Mouse (Mus musculus) spleen, adult 2 months (tissue): ENCODE data around the gene Zfp575. TPM values are rescaled to one million over a fixed set of nuclear protein-coding genes. Genes with fewer than 3 reads are reported as not detected.

Experiments used
- DNase-seq, 2 experiments: peaks; one replicate each; pipeline versions ENCODE4 v3.0.0 to v3.0.0-alpha.2; 2012 to 2021; ENCODE audit warnings: low spot score in 2 of 2, low read depth in 1 of 2
- H3K27ac ChIP-seq: fragments of 200-500 bp; 2 replicates; pipeline ENCODE4 v1.5.1; 2012; ENCODE audit warnings: low read length, inconsistent platforms; ENCODE audit not compliant: insufficient read depth
- H3K27me3 ChIP-seq: fragments of 200-500 bp; 2 replicates; pipeline ENCODE4 v1.6.1; 2012; ENCODE audit warnings: mild to moderate bottlenecking, moderate library complexity, low read length, inconsistent platforms; ENCODE audit not compliant: control insufficient read depth, insufficient read depth
- H3K36me3 ChIP-seq: fragments of 200-500 bp; 2 replicates; pipeline ENCODE4 v1.6.1; 2012; ENCODE audit warnings: mild to moderate bottlenecking, low read length, inconsistent platforms; ENCODE audit not compliant: control insufficient read depth, insufficient read depth
- H3K4me1 ChIP-seq: fragments of 200-500 bp; 2 replicates; pipeline ENCODE4 v1.6.1; 2011; ENCODE audit warnings: inconsistent platforms; ENCODE audit not compliant: control insufficient read depth, insufficient read depth, insufficient read length
- H3K4me3 ChIP-seq: fragments of 200-500 bp; 2 replicates; pipeline ENCODE4 v1.5.1; 2011; ENCODE audit warnings: mild to moderate bottlenecking, inconsistent platforms; ENCODE audit not compliant: insufficient read depth, insufficient read length; ENCODE audit errors: extremely low read depth
- CTCF ChIP-seq: fragments of 200-500 bp; IDR thresholded peaks from 2 replicates; pipeline ENCODE4 v1.5.1; 2011; ENCODE audit warnings: mild to moderate bottlenecking, inconsistent platforms; ENCODE audit not compliant: insufficient read depth, insufficient read length, insufficient replicate concordance; ENCODE audit errors: extremely low read depth
- POLR2A ChIP-seq: fragments of 200-500 bp; IDR thresholded peaks from 2 replicates; pipeline ENCODE4 v1.6.1; 2011; ENCODE audit warnings: low read depth, low read length, inconsistent platforms
- WGBS: fragments of 180-500 bp; shearing (Covaris S2); methylation state at CpG from one replicate; pipeline ENCODE4 v1.1.7; 2018; 5-methylcytosine and 5-hydroxymethylcytosine counted together
- polyA plus RNA-seq: library from polyadenylated mRNA; depleted of rRNA; stranded (reverse); fragments of >200 nt; gene quantifications from 2 replicates; pipeline ENCODE4 v1.2.3, GENCODE M21; 2012

Gene Zfp575
- polyA plus RNA-seq, 1 experiment, result 0.29 TPM

GRCm38 (mm10) chr7:24577811-24578210 lies 9.6 kb downstream of the Zfp575 start:
- Histone ChIP-seq H3K4me3 (no peak overlapping the region), H3K36me3 (peaks cover 2% of the 10 kb centered on the region; the same call in 1 of the 2 replicates), H3K4me1 (no peaks in the 10 kb centered on the region), H3K27ac (no peak overlapping the region), H3K27me3 (no peaks in the 10 kb centered on the region)
- no peak for DNase-seq
- 92% methylated on average over 10 of the region's 10 CpGs for WGBS
- TF ChIP-seq CTCF (no peak), POLR2A (no peak)

- Histone ChIP-seq H3K27ac (no peak overlapping the region), H3K36me3 (peaks cover 2% of the 10 kb centered on the region; the same call in 1 of the 2 replicates), H3K4me3 (no peak overlapping the region), H3K27me3 (no peaks in the 10 kb centered on the region), H3K4me1 (peaks cover 4% of the 10 kb centered on the region; the same call in 1 of the 2 replicates)
- no peak for DNase-seq
- TF ChIP-seq POLR2A (no peak), CTCF (no peak)
- 80% methylated on average over 12 of the region's 12 CpGs for WGBS
Observed at GRCm38 (mm10) chr7:24574224-24574796, 13.1 kb downstream of the Zfp575 start.

- Histone ChIP-seq H3K27me3 (no peaks in the 10 kb centered on the region), H3K27ac (no peak overlapping the region), H3K4me1 (peaks cover 4% of the 10 kb centered on the region; the same call in 1 of the 2 replicates), H3K4me3 (no peak overlapping the region), H3K36me3 (peaks cover 7% of the 10 kb centered on the region)
- 79% methylated on average over 5 of the region's 5 CpGs for WGBS
- DNase-seq, result no peak
- peak; percentile 16; the same call in 1 of the 2 replicates for TF ChIP-seq CTCF
- no peak for TF ChIP-seq POLR2A
Observed at GRCm38 (mm10) chr7:24572455-24572854, 15.0 kb downstream of the Zfp575 start.

GRCm38 (mm10) chr7:24571071-24571470 lies 16.4 kb downstream of the Zfp575 start:
- no peak for DNase-seq
- H3K4me1 ChIP-seq, result peaks cover 4% of the 10 kb centered on the region; the same call in 1 of the 2 replicates
- H3K27me3 ChIP-seq, result no peaks in the 10 kb centered on the region
- H3K27ac ChIP-seq, result no peak overlapping the region
- TF ChIP-seq POLR2A (no peak), CTCF (no peak)
- no peak overlapping the region for H3K4me3 ChIP-seq
- H3K36me3 ChIP-seq, result peaks cover 17% of the 10 kb centered on the region
- WGBS, result 53% methylated on average over 4 of the region's 4 CpGs

GRCm38 (mm10) chr7:24568512-24568911 lies 18.9 kb downstream of the Zfp575 start:
- DNase-seq, result no peak
- TF ChIP-seq CTCF (no peak), POLR2A (no peak)
- H3K36me3 ChIP-seq, result peaks cover 17% of the 10 kb centered on the region
- H3K27ac ChIP-seq, result no peak overlapping the region
- no peak overlapping the region for H3K4me3 ChIP-seq
- H3K27me3 ChIP-seq, result no peaks in the 10 kb centered on the region
- 88% methylated on average over 4 of the region's 4 CpGs for WGBS
- peaks cover 9% of the 10 kb centered on the region; the same call in 1 of the 2 replicates for H3K4me1 ChIP-seq

GRCm38 (mm10) chr7:24566206-24566605 lies 21.2 kb downstream of the Zfp575 start:
- Histone ChIP-seq H3K36me3 (peaks cover 17% of the 10 kb centered on the region), H3K27me3 (no peaks in the 10 kb centered on the region), H3K4me3 (no peak overlapping the region), H3K27ac (no peak overlapping the region), H3K4me1 (peaks cover 10% of the 10 kb centered on the region; the same call in 1 of the 2 replicates)
- TF ChIP-seq CTCF (no peak), POLR2A (no peak)
- DNase-seq, result no peak
- 94% methylated on average over 9 of the region's 9 CpGs for WGBS

- WGBS, result 80% methylated on average over 11 of the region's 11 CpGs
- Histone ChIP-seq H3K36me3 (peaks cover 17% of the 10 kb centered on the region), H3K27ac (peak overlapping the region; percentile 16; the same call in 1 of the 2 replicates), H3K27me3 (no peaks in the 10 kb centered on the region), H3K4me1 (peaks cover 9% of the 10 kb centered on the region; the same call in 1 of the 2 replicates), H3K4me3 (no peak overlapping the region)
- DNase-seq, result no peak
- TF ChIP-seq POLR2A (no peak), CTCF (no peak)
Observed at GRCm38 (mm10) chr7:24565627-24566026, 21.8 kb downstream of the Zfp575 start.
